Mouse (Mus musculus): ENCODE measurements at regions not wholly inside any gene's neighbourhood (a gene's known extent, or its start where the extent isn't known, plus 50 kb on each side); places are given as distances from the start of the nearest gene placed in this dataset.
A peak's percentile ranks its signal among the peaks of the same experiment; 100 is the strongest.

DNA sequence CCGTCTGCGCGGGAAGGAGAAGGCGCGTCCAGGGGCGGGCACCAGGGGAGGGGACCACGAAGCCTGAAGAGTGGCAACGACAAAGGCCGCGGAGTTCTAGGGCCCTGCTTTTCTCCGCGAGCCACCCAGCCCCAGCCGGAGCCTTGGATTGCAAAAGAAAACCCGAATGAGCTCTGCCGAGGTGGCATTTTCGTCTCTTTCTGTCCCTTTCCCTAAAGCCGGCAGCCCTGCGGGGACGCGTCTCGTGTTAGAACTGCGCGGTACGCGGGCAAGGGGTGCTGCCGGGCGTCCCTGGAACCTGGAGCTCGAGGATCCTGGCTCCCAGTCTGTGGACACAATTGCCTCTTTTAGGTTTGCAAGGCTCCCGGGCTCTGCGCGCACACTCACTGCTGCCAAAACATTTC, 154.5 kb downstream of the Insig2 start:
- DNase-seq, result no peak

DNA sequence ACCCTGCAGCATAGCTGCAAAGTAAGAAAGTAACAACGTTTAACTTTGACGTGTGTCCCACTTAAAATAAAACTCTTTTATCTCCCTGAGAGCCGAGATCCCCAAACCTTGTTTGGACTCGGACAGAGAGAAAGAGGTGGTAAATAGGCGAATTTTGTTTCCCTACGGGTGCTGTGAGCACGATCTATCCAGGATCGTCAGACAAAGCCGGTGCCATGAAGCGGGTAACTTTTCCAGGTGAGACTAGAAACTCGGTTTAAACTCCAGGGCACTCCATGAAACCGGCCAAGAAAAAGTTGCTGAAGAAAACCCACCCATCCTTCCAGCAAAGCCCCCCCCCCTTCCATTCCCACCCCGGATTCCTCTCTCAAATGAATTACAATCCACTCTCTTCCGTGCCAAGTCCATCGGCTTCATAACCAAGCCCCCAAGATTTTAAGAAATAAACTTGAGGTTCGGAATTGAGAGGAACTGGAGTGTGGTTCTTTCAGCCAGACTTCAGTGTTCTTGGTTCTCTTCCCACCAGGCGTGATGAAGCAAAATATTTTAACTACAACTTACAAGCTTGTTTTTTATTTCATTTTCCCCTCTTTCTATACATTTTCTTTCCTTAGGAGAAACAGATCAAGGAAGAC, 153.7 kb downstream of the Insig2 start:
- DNase-seq, result no peak

DNA sequence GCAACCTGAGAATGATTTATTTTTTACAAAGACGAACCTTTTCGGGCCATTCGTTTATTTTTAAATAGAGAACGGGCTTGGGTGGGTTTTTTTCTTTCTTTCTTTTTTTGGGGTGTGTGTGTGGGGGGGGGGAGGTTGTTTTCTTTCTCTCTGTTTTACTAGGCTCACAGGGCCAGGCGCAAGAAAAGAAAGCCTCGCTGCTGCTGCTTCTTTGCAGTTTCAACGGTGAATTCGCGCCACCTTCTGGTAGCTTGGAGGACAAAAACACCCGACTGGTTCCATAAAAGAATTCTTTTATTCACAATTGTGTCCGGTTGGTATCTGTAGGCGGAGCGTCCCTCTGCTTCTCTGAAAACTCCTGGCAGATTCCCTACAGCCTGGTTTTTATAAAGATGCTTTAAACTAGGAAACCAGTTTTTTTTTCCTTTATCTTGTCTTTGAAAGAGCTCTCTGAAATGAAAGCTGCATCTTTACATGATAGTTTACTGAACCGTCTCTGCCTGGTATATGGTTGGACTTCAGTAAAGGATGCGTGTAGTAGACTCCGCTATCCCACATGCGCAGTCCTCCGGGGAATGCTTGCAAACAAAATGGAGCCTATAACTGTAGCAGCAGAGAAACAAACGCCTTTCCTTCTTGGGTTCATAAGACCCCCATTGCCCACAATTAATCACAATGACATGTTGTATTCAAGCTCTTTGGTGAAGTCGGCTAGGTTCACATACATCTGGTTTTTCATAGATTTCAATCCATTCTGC, 151.9 kb downstream of the Insig2 start:
- peak; percentile 67 for DNase-seq

DNA sequence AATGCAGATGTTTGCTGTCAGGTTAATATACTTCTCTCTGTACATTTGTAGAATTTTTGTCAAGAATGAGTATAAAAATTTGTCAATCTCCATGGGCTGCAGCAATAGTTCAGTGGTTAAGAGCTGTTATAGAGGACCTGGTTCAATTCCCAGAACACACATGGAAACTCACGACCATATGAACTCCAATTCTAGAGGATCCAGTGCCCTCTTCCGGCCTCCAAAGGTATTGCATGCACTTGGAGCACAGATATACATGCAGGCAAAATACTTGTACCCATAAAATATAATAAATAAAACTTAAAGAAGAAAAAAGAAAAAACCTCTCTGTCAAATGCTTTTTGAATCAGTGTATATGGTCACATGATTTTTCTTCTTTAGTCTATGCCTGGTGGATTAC, 143.5 kb downstream of the Insig2 start:
- no peak for DNase-seq

DNA sequence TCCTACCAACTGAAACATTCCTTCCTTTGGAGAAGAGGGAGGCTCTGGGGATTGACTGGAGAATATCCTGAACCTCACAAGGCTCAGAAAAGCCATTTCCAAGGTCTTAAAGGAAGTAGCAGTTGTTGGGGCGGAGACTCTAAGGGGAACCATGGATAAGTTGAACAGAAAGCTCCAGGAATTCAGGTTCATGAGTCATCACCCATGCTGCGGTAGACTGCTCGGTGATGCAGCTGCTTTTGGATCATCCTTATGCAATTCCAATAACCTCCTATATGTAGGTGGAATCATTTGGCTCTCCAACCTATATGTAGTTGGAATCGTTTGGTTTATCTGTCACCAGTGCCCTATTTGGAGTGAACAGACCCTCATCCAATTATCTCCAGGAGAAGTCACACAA, 137.6 kb downstream of the Insig2 start:
- DNase-seq, result no peak

DNA sequence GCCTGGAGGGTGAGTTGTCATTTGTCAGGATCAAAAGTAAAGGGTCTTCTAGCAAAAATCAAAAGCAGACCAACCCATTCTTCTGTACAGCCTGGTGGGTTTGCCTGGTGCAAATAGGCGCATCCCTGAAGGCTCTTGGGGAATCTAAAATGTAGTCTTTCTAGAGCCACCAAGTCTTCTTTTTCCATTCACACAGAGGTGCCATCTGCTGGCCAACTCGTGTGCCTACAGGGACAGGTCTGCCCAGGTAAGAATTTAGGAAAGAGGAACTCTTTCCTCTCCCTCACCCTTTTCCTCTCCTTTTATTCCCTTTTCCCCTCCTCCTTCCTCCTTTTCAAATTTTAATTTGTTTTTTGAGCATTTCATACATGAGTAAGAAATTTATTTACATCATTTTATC, 116.5 kb downstream of the Insig2 start:
- DNase-seq, result no peak

DNA sequence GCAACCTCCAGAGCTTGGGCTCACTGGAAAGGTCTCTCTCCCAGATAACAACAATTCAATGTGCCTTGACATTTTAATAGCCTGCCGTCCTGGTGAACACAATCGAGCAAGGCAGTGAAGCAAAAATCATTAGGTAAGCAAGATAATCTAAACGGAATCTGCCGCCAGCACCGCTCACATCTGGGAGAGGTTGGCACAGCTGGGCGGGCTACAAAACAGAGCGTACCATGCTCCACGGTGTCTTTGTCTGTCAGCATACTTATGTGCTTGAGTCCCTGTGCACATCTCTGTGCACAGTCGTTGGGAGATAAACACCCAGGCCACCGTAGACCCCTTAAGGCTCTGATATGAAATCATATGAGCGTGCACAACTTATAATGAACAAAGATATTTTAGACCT, 108.1 kb downstream of the Insig2 start:
- no peak for DNase-seq

DNA sequence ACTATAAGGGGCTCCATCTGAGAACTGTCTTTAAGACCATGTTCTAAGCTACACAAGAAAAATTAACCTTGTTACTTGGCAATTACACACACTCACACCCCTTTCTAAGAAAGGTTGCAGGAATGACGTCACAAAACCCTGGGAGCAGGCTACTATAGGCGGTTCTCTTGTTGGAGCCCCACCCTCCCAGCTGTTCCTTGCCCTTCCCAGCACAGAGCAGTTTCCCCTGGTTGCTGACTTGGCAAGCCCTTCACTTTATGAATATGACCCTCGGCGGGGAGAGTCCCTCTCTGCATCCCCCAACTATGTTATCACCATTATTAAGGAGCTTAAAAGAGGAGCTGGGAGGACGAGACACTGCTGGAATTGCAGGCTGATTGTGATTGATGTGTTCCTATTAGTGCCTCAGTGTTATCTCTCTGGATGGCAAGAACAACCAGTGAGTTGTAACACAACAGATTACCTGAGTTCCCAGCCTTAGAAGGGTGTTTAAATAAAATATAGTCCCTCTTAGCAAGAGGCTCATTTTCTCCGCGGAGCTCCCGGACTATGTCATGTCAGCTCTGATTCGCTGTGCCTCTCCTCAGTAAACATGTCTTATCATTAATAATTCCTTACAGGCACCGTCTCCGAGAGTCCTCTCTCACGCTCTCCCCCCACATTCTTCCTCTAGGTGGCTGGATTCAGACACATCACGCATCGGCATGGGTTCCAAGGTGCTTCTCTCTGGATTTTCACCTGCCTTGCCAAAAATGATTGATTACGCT, 105.7 kb downstream of the Insig2 start:
- no peak for DNase-seq

DNA sequence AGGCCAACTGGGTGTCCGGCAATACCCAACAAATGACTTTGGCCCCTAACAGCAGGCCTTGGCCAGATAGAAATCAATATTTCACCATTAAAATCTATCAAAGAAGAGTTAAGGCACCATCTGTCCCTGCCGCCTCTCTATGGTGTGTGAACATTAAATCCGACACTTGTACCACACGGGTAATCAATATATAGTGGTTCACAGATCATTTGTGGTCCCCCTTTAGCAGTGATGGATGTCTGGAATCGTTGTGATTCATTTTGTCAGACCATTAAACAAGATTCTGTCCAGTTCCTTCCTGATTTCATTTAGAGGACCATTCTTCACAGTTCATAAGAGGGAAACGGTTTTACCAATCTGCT, 105.2 kb downstream of the Insig2 start:
- DNase-seq, result no peak

DNA sequence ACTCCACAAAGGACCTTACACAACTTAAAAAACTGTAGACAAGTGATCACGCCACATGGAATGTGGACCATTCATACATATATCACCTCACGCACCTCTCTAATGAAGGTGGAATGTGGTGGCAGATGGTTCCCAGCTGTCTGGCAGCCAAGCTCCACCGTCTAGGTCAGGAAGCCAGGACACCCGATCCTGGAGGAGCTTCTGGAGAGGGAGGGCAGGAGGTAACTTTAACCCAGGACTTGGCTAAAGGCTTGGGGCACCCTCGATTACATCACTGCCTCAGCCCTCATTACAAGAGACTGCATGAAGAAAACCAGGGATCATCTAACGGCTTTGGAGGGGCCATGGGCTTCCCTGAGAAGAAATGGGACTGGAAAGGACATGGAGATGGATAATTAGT, 88.8 kb downstream of the Insig2 start:
- no peak for DNase-seq

DNA sequence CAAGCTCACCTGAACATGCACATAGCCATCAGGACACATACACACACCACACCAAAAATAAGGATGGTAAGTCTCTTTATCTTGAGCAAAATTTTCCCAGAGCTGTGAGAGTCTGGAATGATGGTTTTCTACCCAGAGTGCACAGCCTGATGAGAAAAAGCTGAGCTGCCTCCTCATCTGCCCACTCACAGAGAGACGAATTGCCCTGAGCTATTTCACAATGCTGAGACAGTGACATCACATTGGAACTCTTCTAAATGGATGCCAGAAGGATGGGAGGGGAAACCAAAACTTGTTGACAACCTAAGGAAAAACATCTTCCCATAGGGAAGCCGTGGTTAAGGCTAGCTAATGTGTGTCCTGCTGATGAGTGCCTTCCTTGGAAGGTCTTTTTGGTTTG, 84.8 kb downstream of the Insig2 start:
- DNase-seq, result no peak

DNA sequence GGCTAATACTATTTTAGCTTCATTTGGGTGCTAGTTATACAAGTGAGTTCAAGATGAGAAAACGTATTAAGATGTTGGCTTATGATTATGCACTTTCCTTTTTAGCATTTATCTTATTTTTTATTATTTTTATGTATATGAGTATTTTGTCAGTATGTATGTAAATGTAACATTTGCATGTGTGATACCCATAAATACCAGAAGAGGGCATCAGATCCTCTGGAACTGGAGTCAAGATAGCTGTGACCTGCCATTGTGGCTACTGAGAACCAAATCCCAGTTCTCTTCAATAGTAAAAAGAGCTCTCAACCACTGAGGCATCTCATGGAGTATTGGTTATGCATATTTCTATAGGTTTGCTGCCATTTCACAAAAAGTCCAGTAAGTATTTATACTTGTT, 83.3 kb downstream of the Insig2 start:
- no peak for DNase-seq

DNA sequence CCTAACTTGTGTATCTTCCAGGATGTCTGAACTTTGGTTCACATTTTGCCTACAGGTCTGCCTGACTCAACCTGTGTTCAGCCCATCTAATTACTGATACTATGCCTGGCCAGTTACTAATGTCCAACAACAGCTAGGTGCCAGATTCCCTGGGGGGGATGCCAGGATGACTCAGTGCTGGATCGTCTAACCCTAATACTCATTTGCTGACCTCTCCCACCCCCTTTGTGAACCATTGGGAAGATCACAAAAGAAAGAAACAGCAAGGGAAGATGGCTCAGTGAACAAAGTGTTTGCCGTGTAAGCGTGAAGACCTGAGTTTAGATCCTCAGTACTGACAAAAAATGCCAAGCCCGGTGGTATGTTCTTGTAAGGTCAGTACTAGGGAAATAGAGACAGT, 81.7 kb downstream of the Insig2 start:
- DNase-seq, result no peak

DNA sequence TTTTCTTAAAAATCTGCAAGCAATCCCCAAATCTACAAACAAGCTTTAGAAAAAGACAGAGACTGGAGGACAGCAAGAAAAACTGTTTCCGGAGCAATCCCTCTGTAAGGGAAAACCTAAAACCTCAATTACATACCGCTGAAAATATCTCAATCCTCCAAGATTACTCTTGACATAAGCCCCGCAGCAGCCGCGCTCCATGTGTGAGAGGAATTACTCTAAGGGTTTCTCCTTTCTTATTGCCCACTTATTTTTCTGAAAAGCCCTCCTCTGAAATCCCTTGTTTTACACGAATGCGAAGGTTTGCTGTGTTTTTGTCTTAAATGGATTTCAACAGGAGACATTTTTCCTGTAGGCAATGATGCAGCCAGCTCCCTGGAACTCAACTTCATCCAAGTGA, 80.3 kb downstream of the Insig2 start:
- DNase-seq, result no peak

DNA sequence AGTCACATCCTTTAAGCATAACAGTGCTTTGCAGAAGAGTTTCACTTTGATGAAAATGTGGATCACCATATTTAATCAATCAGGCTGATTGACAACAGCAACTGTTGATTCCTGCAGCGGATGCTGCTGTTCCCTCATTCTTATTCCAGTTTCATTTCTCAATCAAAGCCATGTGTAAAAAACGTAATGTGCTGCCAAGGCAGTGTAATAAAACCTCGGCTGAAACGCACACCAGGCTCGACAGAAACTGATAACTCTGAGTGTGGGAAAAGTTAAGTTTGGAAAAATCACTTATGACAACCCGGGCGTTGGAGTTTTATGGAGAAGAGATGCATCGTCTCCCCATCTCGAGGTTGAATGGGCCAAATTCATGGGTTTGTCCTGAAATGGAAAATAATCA, 78.2 kb downstream of the Insig2 start:
- no peak for DNase-seq
